Mouse (Mus musculus) spleen, adult 2 months (tissue): ENCODE results near the gene Tubgcp5.

Source experiments
- CTCF ChIP-seq: fragments of 200-500 bp; IDR thresholded peaks from 2 replicates; pipeline ENCODE4 v1.5.1; 2011; ENCODE audit warnings: mild to moderate bottlenecking, inconsistent platforms; ENCODE audit not compliant: insufficient read depth, insufficient read length, insufficient replicate concordance; ENCODE audit errors: extremely low read depth
- POLR2A ChIP-seq: fragments of 200-500 bp; IDR thresholded peaks from 2 replicates; pipeline ENCODE4 v1.6.1; 2011; ENCODE audit warnings: low read depth, low read length, inconsistent platforms

GRCm38 (mm10) chr7:55846606-55847312 is 52.8 kb downstream of the Tubgcp5 start:
- TF ChIP-seq CTCF = no peak
- no peak for TF ChIP-seq POLR2A
